Mouse (Mus musculus) thymus, adult 2 months (tissue): ENCODE measurements around the gene Patl2. TPM values are rescaled to one million over a fixed set of nuclear protein-coding genes. Genes with fewer than 3 reads are reported as not detected.
"Not testable (repeated sequence)": the region's sequence is repeated elsewhere in the genome, so short reads cannot be mapped to it uniquely, and the experiment has no call there.

ENCODE experiments used
- DNase-seq: peaks from one replicate; pipeline ENCODE4 v3.0.0; 2021
- H3K27ac ChIP-seq: fragments of 200-500 bp; 2 replicates; pipeline ENCODE4 v1.5.1; 2012; ENCODE audit warnings: low read length, control low read depth; ENCODE audit not compliant: control insufficient read depth, insufficient read depth
- H3K27me3 ChIP-seq: fragments of 200-500 bp; 2 replicates; pipeline ENCODE4 v1.6.1; 2012; ENCODE audit warnings: mild to moderate bottlenecking, low read length, moderate library complexity, mixed read lengths; ENCODE audit not compliant: control insufficient read depth, insufficient read depth
- H3K36me3 ChIP-seq: fragments of 200-500 bp; 2 replicates; pipeline ENCODE4 v1.6.1; 2012; ENCODE audit warnings: mild to moderate bottlenecking, low read length, moderate library complexity; ENCODE audit not compliant: control insufficient read depth, insufficient read depth
- H3K4me1 ChIP-seq: fragments of 200-500 bp; replicated peaks from 2 replicates; pipeline ENCODE4 v1.6.1; 2012; ENCODE audit warnings: low read length; ENCODE audit not compliant: control insufficient read depth, insufficient read depth
- H3K4me3 ChIP-seq: fragments of 200-500 bp; 2 replicates; pipeline ENCODE4 v1.5.1; 2012; ENCODE audit warnings: mild to moderate bottlenecking, low read length, control low read depth, moderate library complexity; ENCODE audit not compliant: control insufficient read depth, insufficient read depth
- CTCF ChIP-seq: fragments of 200-500 bp; IDR thresholded peaks from 2 replicates; pipeline ENCODE4 v1.5.1; 2012; ENCODE audit warnings: mild to moderate bottlenecking, control low read depth, low read length, moderate library complexity, borderline replicate concordance; ENCODE audit not compliant: control insufficient read depth, poor library complexity, insufficient read depth; ENCODE audit errors: extremely low read depth
- POLR2A ChIP-seq: fragments of 200-500 bp; IDR thresholded peaks from 2 replicates; pipeline ENCODE4 v1.6.1; 2012; ENCODE audit warnings: mild to moderate bottlenecking, low read length, control low read depth, moderate library complexity; ENCODE audit not compliant: control insufficient read depth, poor library complexity, insufficient read depth; ENCODE audit errors: extremely low read depth
- WGBS: fragments of 180-500 bp; shearing (Covaris S2); methylation state at CpG from one replicate; pipeline ENCODE4 v1.1.7; 2018; 5-methylcytosine and 5-hydroxymethylcytosine counted together
- polyA plus RNA-seq: library from polyadenylated mRNA; depleted of rRNA; stranded (reverse); fragments of >200 nt; gene quantifications from 2 replicates; pipeline ENCODE4 v1.2.3, GENCODE M21; 2012

Patl2 gene
- polyA plus RNA-seq, 1 experiment = 0.92 TPM

DNA sequence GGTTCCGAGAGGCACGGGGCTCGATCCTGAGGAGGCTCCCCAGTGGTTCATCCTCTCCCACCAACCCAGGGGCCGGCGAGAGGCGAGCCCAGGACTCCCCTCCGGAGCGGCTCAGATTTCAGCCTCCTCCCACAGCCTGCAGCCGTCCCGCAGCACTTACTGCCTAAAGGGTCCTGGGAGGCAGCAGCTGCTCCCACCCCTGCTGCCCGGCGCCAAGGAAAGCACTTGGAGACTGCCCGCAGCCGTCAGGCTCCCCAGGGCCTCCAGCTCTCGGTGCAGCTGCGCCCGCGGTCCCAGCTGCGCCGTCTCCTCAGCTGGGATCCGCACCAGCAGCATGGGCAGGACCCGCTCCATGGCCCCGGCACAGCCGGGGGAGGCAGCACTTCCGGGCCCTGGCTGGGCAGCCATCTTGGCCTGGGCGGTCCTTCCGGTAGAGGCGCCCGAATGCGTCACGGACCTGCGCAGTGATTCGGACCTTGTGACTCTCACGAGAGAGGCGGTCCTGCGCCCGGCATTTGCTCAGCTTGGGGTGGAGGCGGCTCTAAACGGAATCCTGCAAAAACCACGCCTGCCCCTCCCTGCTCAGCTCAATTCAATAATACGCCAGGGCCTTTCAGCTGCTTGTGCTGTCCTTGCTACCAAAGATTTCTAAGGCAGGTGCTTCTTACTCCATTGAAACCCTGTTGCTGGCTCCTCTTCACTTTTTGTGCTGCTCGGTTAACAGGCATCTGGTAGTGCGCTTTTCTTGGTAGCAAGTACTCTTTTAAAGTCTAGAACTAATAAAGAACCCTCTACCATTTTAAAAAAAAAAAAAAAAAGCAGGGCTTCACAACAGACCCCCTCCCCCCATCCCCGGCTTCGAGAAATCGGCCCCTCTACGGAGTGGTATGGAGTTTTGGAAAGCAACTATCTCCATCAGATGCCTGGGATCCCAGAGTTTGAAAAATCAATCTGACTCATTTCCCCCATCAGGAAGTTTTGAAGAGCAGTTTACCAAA is 67.7 kb downstream of the Patl2 start, which contains the start of gene Spg11:
TSS of gene Spg11 (minus strand) at position 426 of the 998 bp plus-strand sequence.
- DNase-seq = peak; percentile 97
- TF ChIP-seq CTCF = peak; percentile 62; the same call in 1 of the 2 replicates
- peak; percentile 100 for TF ChIP-seq POLR2A

DNA sequence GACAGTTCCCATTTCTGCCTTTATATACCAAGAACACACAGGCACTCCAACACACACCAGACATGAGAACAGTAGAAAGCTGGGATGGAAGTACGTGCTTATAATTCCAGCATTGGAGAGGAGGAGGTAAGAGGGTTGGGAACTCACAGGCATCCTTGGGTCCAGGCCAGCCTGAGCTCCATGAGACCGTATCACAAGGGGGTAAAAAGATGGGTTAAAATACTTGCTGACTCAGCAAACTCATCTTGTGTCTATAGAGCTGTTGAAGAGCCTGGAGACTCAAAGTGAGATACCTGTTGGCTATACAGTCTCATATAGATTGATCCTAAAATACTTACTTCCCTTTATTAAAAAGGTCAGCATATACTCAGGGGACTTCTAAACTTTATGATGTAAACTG is 69.1 kb downstream of the Patl2 start:
- no peak for TF ChIP-seq CTCF
- TF ChIP-seq POLR2A = no peak

More for the DNA sequence above, 67.7 kb downstream of the Patl2 start, which contains the start of gene Spg11:
- Histone ChIP-seq H3K4me3 (peak within 1 kb of the TSS; percentile 69), H3K27ac (peak within 1 kb of the TSS; percentile 55), H3K4me1 (no peaks in the 10 kb centered on the region), H3K36me3 (peaks cover 13% of the 10 kb centered on the region), H3K27me3 (no peaks in the 10 kb centered on the region)
- under 1% methylated on average over 47 of the region's 47 CpGs for WGBS

DNA sequence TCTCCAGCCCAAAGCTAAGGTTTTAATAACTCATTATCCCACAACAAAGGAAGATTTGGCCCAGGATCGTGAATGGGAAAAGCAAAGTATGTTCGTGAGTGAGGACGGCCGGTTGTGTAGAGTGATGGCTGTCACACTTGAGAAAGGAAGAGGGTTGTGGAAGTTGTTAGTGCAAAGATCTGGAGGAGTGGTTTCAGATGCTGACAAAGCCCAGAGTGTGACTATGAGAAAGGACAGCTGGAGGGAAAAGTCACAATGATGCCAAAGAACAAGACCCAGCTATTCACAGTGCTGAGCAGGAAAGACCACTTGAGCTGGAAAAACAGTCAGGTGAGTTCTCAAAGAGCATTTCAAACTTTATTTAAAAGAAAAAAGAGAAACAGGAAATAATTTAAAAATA is 76.3 kb downstream of the Patl2 start:
- H3K36me3 ChIP-seq = peaks cover 41% of the 10 kb centered on the region
- no peak for DNase-seq
- H3K27me3 ChIP-seq = no peaks in the 10 kb centered on the region
- H3K27ac ChIP-seq = no peak overlapping the region
- H3K4me1 ChIP-seq = no peaks in the 10 kb centered on the region
- TF ChIP-seq CTCF (no peak), POLR2A (no peak)
- 84% methylated on average over 4 of the region's 4 CpGs for WGBS
- no peak overlapping the region for H3K4me3 ChIP-seq

More for the DNA sequence above, 69.1 kb downstream of the Patl2 start:
- Histone ChIP-seq H3K4me1 (no peaks in the 10 kb centered on the region), H3K27ac (no peak overlapping the region), H3K27me3 (no peaks in the 10 kb centered on the region), H3K4me3 (no peak overlapping the region), H3K36me3 (peaks cover 16% of the 10 kb centered on the region)
- no peak for DNase-seq
- WGBS = 100% methylated on average over 2 of the region's 2 CpGs

DNA sequence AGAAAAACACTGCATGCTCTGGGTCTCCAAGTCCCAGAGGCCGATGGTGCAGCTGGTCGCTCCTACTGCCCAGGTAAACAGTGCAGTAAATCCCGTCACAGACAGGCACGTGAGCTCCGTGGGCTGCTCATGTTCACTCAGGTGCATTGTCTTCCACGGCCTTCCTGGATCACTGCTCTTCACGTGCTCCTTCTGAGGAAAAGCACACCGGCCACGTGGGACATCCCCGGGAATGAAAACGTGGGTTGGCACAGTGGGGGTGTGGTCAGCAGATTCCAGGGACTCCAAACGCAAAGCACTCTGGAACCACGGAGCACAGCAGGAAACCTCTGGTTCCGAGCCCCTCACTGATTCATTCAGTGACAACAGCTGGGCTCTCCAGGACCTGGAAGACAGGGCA is 77.9 kb downstream of the Patl2 start:
- no peak for DNase-seq
- Histone ChIP-seq H3K36me3 (peaks cover 34% of the 10 kb centered on the region), H3K27me3 (no peaks in the 10 kb centered on the region), H3K4me1 (no peaks in the 10 kb centered on the region), H3K4me3 (no peak overlapping the region), H3K27ac (no peak overlapping the region)
- 96% methylated on average over 14 of the region's 14 CpGs for WGBS
- TF ChIP-seq POLR2A (no peak), CTCF (no peak)

DNA sequence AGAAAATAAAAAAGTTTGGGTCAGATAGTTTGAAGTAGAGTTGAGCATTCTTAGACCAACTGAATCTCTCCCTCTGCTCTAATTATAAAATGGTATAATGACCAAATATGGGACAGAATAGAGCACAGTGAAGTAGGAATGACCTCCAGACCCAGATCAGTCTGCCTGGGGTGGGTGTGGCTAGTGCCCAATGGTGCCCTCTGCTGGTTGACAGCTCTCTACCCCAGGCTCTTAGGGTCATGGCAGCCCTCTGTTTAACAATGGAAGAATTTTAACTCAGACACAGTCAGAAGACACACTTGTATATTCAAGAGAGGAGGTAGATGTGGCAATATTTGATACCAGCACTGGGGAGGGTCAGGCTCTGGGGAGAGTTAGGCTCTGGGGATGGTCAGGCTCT is 83.9 kb downstream of the Patl2 start:
- H3K27ac ChIP-seq = no peak overlapping the region
- H3K4me1 ChIP-seq = no peaks in the 10 kb centered on the region
- no peak overlapping the region for H3K4me3 ChIP-seq
- H3K27me3 ChIP-seq = no peaks in the 10 kb centered on the region
- TF ChIP-seq CTCF (no peak), POLR2A (no peak)
- peaks cover 43% of the 10 kb centered on the region for H3K36me3 ChIP-seq
- DNase-seq = peak; percentile 42

DNA sequence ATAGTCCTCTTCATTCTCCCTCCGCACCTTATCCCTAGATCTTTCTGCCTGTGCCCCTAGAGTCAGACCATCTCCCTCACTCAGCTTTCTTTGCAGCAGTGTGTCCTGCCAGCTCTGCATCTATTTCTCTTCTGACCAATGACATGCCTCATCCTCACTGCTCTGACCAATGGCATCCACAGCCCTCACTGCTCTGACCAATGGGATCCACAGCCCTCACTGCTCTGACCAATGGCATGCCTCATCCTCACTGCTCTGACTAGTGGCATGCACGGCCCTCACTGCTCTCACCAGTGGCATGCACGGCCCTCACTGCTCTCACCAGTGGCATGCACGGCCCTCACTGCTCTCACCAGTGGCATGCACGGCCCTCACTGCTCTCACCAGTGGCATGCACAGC is 88.3 kb downstream of the Patl2 start:
- H3K27ac ChIP-seq, H3K27me3 ChIP-seq, H3K4me3 ChIP-seq, DNase-seq, H3K4me1 ChIP-seq: not testable (repeated sequence)
- 95% methylated on average over 5 of the region's 5 CpGs for WGBS
- peaks cover 72% of the 10 kb centered on the region for H3K36me3 ChIP-seq
